Mouse (Mus musculus) thymus, postnatal 36 days (tissue): ENCODE measurements around the gene Gm20388.
"Not testable (repeated sequence)": the region's sequence is repeated elsewhere in the genome, so short reads cannot be mapped to it uniquely, and the experiment has no call there.

Experiments
- DNase-seq, 2 experiments: peaks; one replicate each; pipeline ENCODE4 v3.0.0; 2022; ENCODE audit warnings: mixed read lengths in 2 of 2

Gm20388 gene

DNA sequence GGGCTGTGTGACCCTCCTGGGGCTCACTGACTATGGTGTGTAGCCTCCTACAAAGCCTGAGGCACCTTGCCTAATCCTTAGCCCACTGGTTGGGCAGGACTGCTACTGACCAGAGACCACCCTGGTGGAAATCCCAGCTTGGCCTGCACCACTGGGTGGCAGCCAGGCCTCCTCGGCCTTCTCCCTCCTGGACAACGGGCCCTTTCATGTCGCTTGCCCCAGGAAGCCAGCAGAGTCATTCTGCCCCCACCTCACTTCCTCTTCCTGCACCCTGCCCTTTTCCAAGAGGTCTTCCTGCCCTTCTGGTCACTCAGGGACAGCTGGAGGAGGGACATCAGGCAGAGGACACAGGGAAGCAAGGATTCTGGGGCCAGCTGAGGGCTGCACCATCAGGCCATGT, 413.9 kb downstream of the Gm20388 start:
- no peak for DNase-seq

DNA sequence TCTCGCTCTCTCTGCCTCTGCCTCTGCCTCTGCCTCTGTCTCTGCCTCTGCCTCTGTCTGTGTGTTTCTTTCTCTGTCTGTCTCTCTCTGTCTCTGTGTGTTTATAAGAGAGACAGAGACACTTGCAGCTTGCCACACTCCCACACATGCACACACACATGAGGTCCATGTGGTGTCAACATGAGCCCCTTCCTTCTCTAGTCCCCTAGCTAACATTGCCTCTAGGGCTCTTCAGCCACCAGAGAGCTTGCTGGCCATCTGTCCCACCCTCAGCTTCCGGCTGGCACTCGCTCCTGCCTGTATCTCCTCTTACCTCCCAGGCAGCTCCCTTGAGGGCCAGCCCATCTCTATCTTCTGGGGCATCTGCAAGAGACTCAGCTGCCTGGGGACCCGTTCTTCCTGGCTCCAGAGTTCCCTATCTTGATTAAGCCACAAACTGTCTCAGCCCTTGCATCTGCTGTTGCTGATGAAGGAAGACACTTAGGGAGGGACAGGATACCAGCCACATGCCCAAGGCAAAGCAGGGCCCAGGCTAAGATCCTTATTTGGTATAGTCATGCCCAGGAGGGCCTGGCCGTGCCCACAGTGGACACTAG, 414.6 kb downstream of the Gm20388 start:
- no peak for DNase-seq

DNA sequence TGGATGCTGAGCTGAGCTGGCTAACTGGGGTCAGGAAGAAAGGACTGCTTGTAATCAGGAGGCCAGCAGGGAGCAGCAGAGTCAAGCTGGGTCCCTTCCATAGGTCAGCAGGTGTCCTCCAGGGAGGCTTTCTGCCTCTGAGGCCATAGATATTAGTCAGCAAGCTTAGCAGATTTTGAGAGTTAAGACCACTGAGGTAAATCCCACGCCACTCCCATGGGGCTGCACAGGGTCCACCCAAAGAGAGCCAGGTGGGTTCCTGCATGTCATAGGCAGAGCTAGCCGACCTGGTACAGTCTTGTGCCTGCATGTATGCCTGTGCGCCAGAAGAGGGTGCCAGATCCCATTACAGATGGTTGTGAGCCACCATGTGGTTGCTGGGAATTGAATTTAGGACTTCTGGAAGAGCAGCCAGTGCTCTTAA, 416.5 kb downstream of the Gm20388 start:
- DNase-seq, result peak; percentile 39 to 40

DNA sequence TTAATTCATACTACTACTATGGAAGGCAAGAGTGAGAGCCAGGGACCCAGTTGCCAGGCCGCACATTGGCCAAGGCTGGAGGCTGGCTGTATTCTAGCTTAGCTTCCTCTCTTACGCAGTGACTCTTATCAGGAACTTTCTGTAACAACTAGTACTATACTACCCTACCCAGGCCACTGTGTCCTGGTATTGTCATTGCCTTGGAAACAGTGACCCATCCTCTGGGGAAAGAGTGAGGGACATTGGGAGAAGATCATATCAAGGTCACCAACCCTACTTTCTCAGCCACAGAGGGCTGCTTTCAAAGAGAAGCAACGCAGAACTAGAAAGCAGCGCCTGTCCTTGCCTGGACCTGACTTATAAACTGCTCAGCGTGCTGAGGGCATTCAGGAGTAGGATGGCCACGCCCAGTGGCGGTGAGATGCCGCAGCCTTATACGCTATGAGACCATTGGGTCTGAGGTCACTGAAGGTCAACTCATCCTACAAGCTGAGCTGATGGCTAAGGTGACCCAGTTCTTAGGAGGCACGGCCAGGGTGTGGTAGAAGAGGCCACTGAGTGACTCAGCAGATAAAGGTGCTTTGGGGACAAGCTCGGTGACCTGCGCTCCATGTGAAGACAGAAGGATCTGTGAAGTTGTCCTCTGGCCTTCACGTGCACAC, 417.9 kb downstream of the Gm20388 start:
- DNase-seq, result no peak

DNA sequence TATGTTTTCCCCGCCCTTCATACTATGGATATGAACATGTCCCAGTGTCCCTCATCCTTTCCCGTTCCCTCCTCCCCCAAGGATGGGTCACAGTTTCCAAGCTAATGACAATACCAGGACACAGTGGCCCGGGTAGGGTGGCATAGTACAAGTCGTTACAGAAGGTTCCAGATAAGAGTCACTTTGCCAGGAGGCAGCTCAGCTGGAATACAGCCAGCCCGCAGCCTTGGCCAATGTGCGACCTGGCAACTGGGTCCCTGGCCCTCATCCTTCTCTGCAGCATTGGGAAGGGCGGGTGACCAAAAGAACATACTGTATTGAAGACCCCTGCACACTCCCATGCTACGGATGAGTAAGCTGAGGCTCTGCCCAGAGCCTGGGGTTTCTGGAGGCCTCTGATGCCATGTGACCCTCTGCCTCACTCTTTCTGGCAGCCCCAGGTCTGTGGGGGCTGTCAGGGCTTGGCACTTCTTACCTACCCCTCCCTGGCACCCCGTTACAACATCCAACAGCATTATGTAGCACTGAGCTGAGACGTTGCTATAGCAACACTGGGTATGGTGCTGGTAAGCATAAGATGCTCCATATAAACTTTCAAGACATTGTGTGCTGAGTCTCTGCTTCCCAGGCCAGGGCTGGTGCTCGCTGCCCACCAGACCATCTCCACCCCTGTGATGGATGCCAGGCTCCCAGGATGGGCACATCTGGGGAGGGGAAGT, 418.5 kb downstream of the Gm20388 start:
- DNase-seq, result no peak

DNA sequence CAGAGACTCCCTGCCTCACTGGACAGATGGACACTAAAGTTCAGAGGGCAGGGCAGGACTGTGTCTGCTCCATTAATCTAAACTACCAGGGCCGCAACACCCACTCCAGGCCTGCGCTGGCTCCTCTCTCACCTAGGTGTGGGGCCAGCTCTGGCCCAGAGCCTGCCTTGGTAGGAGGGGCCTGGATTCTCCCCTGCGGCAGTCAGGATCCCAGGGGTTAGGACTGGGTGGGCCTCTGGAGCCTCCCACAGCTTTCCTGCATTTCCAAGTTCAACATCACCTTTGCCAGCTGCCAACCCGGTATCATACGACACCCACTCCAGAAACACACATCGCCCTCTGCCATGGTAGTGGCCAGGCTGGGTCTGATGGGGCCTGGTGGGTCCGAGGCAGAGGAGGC, 420.4 kb downstream of the Gm20388 start:
- DNase-seq, result no peak

DNA sequence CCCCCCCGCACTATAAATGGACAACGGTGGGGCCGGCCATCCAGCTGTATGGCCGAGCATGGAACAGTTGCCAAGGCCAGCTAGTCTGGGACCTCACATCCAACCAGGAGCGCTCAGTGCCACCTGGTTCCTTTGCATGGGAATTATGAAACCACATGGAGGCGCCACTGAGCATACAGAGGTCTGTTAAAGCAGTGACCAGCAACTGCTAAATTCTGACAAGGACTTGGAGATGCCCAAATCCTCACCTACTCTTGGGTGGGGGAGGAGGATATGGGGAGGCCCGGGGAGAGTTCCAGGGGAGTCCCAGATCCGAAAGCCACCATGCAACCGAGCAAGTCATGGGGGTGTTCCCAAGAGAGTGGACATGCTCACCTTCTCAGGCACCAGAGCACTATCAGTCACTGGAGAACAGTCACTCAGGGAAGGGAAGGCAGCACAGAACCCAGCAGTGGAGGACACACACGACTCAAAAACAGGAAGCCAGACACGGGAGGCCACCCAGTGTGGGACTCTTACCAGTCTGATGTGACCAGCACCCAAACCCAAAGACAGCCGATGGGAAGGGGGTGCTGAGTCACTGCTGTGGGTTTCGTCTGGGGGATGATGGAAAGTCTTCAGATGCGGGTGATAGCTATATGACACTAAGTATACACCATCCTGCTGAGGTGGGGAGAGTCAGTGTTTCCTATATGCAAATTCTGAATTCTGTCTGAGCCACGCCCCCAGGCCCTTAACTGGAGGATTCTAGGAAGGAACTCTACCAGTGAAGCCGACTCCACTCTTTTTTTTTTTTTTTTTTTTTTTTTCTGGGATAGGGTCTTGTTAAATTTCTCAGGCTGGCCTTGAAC, 422.0 kb downstream of the Gm20388 start:
- DNase-seq, result peak in 1 of 2 experiments; percentile 37

DNA sequence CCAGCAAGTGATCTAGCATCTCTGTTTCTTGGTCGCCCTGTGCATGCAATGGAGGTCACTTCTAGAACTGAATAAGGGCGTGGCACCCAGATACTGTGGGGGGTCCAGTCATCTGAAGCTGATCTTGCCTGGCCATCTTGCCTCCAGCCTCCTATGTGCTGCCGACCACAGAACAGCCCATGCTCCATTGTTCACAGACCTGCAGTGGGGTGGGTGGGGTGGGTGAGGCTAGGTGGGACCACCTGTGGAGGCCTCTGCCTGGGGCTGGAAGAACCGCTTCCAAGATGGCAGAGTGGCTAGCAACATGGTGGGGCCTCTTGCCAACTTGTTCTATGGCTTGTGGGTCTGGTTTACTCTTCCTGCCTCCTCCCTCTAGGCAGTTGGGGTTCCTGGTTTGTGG, 423.0 kb downstream of the Gm20388 start:
- DNase-seq, result no peak

DNA sequence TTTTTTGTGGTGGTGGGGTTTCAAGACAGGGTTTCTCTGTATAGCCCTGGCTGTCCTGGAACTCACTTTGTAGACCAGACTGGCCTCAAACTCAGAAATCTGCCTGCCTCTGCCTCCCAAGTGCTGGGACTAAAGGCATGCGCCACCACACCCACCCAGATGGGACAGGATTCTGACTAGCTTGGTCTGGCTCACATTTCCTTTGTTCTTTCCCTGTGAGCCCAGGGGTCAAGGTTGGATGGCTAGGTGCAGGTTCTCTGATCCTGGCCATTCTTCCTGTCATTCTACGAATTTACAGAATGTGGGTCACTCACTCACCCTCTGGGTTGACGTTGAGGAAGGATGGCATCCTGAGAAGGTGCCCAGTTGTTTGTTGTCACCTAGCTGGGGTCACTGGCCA, 423.6 kb downstream of the Gm20388 start:
- DNase-seq, result not testable (repeated sequence)

DNA sequence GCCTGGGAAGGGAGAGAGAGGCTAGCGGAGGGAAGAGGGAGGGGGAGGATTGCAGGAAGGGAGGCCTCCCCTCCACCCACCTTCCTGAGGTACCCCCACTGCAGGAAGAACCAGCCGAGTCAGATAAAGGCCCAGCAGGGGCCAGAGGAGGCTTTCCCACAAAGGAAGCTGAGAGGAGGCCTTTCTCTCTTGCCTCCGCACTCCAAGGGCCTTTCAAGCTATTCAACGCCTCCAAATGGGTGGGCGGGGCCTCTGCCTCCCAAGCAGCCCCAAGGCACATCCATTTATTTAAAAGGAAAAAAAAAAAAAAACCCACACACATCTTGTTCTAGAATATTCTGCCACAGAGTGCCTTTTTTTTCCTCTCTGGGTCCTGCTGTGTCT, 424.2 kb downstream of the Gm20388 start:
- DNase-seq, result peak; percentile 18 to 43

DNA sequence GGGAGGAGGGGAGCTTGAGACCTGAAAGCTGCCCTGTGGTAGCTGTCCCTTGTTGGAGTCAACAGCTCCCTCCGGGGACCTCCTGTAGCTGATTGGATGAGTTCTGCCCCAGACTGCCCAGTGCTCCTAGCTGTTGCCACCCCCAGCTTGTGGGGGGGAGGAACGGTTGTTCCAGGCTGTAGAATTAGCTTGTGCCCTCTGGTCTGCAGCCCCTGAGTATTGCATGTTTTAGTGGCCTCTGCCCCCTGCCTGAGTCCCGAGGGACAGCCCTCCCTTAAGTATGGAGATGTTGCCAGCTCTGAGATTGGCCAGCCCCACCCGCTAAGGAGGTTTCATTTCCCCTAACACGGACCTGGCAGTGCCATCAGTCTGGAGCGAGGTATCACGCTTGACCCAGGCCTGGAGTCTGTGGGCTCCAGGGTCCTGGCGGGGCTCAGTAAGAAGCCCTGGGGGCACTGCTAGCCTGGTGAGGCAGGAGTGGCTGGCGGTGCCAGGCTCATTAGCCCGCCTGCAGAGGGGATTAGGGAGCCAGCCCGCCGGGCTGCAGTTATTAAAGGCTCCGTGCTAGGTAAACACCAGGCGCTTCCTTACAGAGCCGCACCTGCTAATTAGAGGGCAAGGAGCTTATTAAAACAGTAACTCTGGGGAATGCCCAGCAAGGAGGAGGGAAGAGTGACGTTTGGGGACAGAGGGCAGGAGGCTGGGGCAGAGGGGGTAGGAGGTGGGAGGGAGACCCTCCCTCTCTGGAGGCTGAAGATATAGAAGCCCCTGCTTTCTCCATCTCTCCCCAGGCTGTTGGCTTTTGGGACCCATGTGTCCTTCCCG, 424.8 kb downstream of the Gm20388 start:
- DNase-seq, result no peak

DNA sequence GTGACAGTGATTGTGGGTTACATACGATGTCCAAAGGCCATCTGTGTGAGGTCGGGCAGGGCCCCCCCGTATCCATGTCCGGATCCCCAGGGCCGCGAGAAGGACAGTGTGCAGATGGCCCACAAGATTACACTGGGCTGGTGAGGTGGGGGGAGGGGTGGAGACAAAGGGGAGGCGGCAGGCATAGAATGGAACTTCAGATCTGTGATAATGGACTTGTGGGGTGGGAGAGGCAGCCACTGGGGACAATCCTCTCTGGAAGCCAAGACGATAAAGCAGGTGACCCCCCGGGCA, 425.4 kb downstream of the Gm20388 start:
- no peak for DNase-seq

DNA sequence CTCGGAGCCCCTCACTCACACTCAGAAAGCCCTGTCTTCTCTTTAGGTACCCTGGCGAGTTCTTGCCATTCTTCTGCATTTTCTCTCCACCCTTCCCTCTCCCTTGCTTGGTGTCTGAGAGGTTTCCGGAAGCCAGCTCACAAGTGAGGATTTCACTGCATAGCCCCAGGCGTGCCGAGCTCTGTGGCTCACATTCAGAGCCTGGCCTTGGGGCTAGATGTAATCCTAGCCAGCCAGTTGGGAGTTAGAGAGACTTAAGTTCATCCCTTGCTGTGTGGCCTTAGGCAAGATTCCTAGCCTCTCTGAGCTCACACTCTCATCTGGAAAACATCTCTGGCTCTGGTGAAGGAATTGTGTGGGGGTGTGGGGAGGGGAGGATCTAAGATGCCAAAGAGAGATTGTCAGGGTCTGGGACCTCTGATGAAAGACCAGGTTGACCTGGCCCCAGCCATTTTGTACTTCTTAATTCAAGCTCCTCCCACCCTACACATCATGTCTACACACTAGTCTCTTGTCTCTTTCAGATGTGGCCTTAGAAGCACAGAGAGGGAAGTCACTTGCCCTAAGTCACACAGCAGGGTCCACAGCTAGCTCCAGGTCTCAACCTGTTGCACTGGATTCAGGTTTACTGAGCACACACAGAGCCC, 426.4 kb downstream of the Gm20388 start:
- DNase-seq, result no peak

DNA sequence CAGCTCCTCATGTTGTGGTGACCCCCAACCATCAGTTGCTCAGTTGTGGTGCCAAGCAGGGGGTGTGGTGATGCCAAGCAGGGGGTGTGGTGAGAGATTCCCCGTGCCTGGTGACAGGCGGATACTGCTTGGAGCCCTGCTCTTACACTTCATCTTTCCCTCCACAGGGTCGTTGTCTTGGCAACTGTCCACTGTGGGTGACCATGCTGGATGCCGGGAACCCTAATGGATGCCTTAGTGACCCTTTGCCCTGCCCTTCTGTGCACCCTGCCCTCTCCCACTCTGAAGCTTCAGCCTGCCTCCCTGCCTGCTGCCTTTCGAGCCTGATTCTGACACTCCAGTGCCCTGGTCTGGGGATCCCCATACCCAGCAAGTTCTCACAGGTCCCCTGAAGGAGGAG, 427.0 kb downstream of the Gm20388 start:
- no peak for DNase-seq

DNA sequence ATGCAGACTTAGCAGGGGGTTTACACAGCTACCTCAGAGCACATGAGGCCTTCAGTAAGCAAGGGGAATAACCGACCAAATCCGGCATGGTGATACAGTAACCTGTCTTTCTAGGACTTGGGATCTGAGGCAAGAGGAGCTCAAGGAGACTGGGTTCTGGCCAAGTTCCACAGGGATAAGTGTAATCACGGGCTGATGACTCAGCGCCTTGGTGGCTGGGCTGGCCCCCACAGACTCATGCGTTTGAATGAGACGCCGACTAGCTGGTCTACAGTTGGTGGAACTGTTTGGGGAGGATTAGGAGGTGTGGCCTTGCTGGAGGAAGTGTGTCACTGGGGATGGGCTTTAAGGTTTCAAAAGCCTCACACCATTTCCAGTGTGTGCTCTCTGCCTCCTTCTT, 428.0 kb downstream of the Gm20388 start:
- DNase-seq, result no peak

DNA sequence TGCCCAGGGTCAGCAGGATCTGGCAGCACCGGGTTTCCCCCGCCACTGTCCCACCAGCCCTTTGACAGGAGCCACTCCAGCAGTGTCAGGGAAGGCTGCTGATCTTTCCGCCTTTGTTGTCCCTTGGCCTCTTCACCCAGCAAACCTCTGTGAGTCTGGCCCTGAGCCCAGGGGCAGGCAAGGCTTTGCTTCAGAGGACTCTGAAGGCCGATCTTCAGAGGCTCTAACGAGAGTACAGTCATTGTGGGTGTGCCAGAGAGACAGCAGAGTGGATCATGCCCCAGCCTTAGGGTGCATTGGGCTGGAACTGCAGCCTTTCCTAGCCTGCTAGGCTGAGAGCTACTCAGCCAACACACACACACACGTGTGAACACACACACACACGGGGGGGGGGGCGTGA, 429.1 kb downstream of the Gm20388 start:
- DNase-seq, result no peak

DNA sequence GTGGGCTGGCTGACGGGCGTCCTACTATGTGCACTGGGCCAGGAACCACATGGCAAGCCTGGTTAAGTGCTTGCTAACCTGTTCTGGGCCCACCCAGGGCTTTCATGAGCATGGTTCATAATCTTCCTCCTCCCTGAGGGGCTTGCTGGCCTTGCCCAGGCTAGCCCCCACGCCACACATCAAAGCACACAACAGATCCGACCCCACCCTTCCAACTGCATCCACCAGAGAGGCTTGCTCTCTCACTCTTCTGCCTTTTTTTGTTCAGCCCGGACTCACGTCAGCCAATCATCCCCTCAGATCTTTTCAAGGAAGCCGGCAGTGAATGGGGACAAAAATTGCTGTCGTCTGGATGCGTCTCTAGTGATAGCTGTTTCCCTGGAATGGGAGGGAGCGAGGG, 430.5 kb downstream of the Gm20388 start:
- DNase-seq, result no peak

DNA sequence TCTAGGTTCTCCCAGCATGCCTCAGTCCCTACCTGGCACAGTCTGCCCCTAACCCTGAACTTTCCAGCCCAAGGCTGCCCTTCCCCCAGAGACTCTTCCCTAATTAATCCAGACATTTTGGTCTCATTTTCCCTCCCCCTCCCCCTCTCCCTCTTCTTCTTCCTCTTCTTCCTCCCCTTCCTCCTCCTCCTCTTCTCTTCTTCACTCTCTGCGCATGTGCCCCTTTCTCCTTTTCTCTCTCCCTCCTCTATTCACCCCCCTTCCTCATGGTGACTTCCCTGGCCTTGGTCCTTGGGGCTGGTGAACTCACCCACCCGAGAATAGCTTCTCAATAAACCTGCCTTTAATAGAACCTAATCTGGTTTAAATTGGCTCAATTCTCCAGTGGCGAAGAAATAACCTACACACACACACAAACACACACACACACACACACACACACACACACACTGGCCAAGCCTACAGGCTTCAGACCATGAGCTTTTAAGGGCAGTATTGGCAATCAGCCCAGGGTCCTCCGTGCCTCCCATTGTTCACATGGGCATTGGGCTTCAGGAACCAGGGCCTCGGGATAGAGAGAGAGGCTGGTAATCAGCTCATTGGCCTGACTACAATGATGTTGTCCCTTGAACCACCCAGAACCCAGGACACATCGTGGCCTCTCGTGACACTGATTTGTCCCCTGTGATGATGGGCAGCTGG, 432.4 kb downstream of the Gm20388 start:
- no peak for DNase-seq

DNA sequence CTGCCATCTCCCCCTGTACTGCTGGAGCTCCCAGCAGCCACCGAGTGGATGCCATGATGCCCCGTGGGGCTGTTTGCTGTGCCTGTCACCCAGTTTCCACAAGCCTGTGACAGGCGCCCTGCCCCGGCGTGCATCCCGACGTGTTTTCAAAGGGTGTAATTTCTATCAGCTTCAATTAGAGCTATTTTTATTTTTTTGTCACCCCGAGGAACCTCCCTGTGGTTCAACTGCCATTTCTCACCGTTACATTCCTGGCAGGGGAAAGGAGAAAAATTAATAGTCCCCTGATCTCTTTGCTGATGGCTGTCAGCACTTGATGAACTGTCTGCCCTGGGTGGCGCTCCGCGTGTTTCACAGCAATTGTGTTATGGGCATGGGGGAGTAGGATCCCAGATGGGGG, 432.9 kb downstream of the Gm20388 start:
- no peak for DNase-seq

DNA sequence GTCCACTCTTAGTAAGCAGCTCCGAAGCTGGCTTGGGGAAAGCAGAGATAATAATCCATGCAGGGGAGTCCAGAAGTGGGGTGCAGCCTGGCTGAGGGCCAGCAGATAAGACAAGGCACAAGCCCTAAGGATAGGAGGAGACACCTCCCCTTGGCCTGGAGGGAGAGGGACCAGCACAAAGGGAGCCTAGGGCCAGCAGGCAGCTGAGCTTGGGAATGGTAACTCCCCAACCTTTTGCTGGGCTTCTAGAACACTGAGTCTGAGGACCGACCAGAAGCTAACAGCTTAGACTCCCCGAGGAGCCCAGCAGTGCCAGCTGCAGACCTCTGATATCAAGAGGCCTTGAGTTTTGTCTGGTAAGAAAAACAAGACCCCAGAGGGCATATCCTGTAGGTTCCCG, 433.5 kb downstream of the Gm20388 start:
- no peak for DNase-seq

DNA sequence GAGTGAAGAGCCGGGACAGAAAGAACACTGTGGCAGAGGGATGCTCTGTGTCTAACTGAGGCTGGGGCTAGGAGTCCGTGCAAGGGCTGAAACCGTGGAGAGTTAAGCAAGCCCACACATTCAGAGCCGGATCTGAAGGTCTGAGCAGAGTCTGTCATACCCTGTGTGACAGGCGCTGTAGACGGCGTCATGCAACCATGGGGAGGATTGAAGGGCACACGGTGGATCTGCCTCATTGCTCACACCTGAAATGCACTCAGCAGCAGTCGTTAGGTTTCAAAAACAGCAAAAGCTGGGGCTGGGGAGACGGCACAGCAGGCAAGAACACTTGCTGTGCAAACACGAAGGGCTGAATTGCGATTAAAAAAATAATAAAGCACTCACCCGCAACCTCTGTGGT, 433.9 kb downstream of the Gm20388 start:
- no peak for DNase-seq
